Mouse (Mus musculus): Measurements from ENCODE around the gene Foxp1. TPM values are rescaled to one million over a fixed set of nuclear protein-coding genes. Genes with fewer than 3 reads are reported as not detected.

Gene Foxp1
- polyA plus RNA-seq, 2 experiments, result 7.9 to 10.6 TPM

- Histone ChIP-seq H3K9me3 (ENCODE audit: control insufficient read depth, low read length) (no peaks in the 10 kb centered on the region), H3K36me3 (replicated peaks; ENCODE audit: control insufficient read depth, insufficient read depth, low read depth) (no peaks in the 10 kb centered on the region), H3K9ac (replicated peaks) (no peak overlapping the region), H3K4me2 (ENCODE audit: low read depth) (no peak overlapping the region), H3K4me3 (ENCODE audit: insufficient read depth in 1 of 2, low read depth in 2 of 2, low read length in 2 of 2) (no peak overlapping the region), H3K4me1 (replicated peaks; ENCODE audit: control insufficient read depth in 2 of 2, insufficient read depth in 2 of 2, low read length in 1 of 2) (peaks cover 5 to 30% of the 10 kb centered on the region in 2 experiments), H3K27me3 (ENCODE audit: control insufficient read depth, insufficient read depth, low read length) (no peaks in the 10 kb centered on the region), H3K27ac (no peak overlapping the region)
- TF ChIP-seq CTCF (IDR thresholded peaks at IDR 0.05; ENCODE audit: low read depth), result no peak
- no peak for TF ChIP-seq EP300 (IDR thresholded peaks at IDR 0.05; ENCODE audit: low read depth)
- 58% methylated on average over 10 of the region's 10 CpGs for WGBS (ENCODE audit: insufficient replicate concordance)
- ATAC-seq (ENCODE audit: insufficient read depth) (no peak), DNase-seq (ENCODE audit: low read depth in 3 of 3, low spot score in 3 of 3) (no peak)
Observed at GRCm38 (mm10) chr6:99489423-99489822, 33.1 kb downstream of the Foxp1 start.

GRCm38 (mm10) chr6:99485884-99486640 lies 36.5 kb downstream of the Foxp1 start:
- no peak overlapping the region for H3K4me3 ChIP-seq (ENCODE audit: insufficient read depth in 1 of 2, low read depth in 2 of 2, low read length in 2 of 2)
- H3K27me3 ChIP-seq (ENCODE audit: control insufficient read depth, insufficient read depth, low read length), result no peaks in the 10 kb centered on the region
- no peaks in the 10 kb centered on the region for H3K36me3 ChIP-seq (replicated peaks; ENCODE audit: control insufficient read depth, insufficient read depth, low read depth)
- H3K4me1 ChIP-seq (replicated peaks; ENCODE audit: control insufficient read depth in 2 of 2, insufficient read depth in 2 of 2, low read length in 1 of 2), result peaks cover 0 to 22% of the 10 kb centered on the region in 2 experiments; a peak in 2 of 4 replicates
- H3K9me3 ChIP-seq (ENCODE audit: control insufficient read depth, low read length), result no peaks in the 10 kb centered on the region
- TF ChIP-seq CTCF (IDR thresholded peaks at IDR 0.05; ENCODE audit: low read depth), result peak; percentile 28; the same call in 1 of the 2 replicates
- TF ChIP-seq EP300 (IDR thresholded peaks at IDR 0.05; ENCODE audit: low read depth), result no peak
- DNase-seq (ENCODE audit: low read depth in 3 of 3, low spot score in 3 of 3), result no peak
- H3K9ac ChIP-seq (replicated peaks), result no peak overlapping the region
- no peak overlapping the region for H3K27ac ChIP-seq
- no peak for ATAC-seq (ENCODE audit: insufficient read depth)
- H3K4me2 ChIP-seq (ENCODE audit: low read depth), result no peak overlapping the region
- WGBS (ENCODE audit: insufficient replicate concordance), result 54% methylated on average over 12 of the region's 12 CpGs

DNA sequence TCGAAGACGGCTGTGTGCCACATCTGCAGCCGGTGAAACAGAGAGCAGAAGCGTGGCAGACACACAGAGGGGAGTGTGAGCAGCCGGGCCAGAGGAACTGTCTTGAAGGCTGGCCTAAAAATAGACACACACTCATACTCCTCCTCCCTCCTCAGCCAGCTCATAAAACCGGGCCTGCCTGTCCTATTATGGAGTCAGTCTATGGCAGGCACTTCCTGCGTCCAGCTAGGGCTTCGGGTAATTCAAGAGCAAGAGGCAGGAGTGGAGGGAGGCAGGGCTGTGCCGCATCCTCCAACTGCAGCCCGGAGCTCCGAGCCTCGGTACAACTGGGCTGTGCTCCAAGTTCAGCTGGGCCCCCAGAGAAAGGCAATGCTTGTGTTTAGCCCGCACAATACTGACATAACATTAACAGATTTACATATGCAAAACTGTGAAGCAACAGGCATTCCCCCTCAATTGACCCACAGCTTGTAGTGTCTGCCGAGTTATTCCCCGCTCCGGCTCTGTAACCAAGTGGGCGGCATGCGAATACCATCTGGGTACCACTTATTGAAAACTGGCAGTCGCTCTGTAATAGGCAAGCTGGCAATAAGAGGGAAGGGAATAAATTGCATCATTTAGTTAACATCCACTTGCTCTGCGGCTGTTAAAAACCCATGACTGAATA lies 37.2 kb downstream of the Foxp1 start:
- TF ChIP-seq EP300 (IDR thresholded peaks at IDR 0.05; ENCODE audit: low read depth), result no peak
- no peak for TF ChIP-seq CTCF (IDR thresholded peaks at IDR 0.05; ENCODE audit: low read depth)
- WGBS (ENCODE audit: insufficient replicate concordance), result 35% methylated on average over 20 of the region's 20 CpGs
- peak; percentile 45 for ATAC-seq (ENCODE audit: insufficient read depth)

GRCm38 (mm10) chr6:99484884-99485216 lies 37.7 kb downstream of the Foxp1 start:
- no peak overlapping the region for H3K9ac ChIP-seq (replicated peaks)
- no peak overlapping the region for H3K27ac ChIP-seq
- H3K9me3 ChIP-seq (ENCODE audit: control insufficient read depth, low read length), result no peaks in the 10 kb centered on the region
- DNase-seq (ENCODE audit: low read depth in 3 of 3, low spot score in 3 of 3) (no peak), ATAC-seq (ENCODE audit: insufficient read depth) (no peak)
- peak overlapping the region; percentile 33 for H3K4me2 ChIP-seq (ENCODE audit: low read depth)
- WGBS (ENCODE audit: insufficient replicate concordance), result 27% methylated on average over 8 of the region's 8 CpGs
- H3K4me3 ChIP-seq (ENCODE audit: insufficient read depth in 1 of 2, low read depth in 2 of 2, low read length in 2 of 2), result peak overlapping the region in 1 of 2 experiments; percentile 1; a peak in 1 of 4 replicates
- no peak for TF ChIP-seq CTCF (IDR thresholded peaks at IDR 0.05; ENCODE audit: low read depth)
- no peak for TF ChIP-seq EP300 (IDR thresholded peaks at IDR 0.05; ENCODE audit: low read depth)
- peaks cover 0 to 15% of the 10 kb centered on the region in 2 experiments; a peak in 2 of 4 replicates for H3K4me1 ChIP-seq (replicated peaks; ENCODE audit: control insufficient read depth in 2 of 2, insufficient read depth in 2 of 2, low read length in 1 of 2)
- no peaks in the 10 kb centered on the region for H3K36me3 ChIP-seq (replicated peaks; ENCODE audit: control insufficient read depth, insufficient read depth, low read depth)
- no peaks in the 10 kb centered on the region for H3K27me3 ChIP-seq (ENCODE audit: control insufficient read depth, insufficient read depth, low read length)

More for the DNA sequence above, 37.2 kb downstream of the Foxp1 start:
- Histone ChIP-seq H3K27ac (no peak overlapping the region), H3K4me3 (ENCODE audit: insufficient read depth in 1 of 2, low read depth in 2 of 2, low read length in 2 of 2) (peak overlapping the region in 1 of 2 experiments; percentile 1; a peak in 1 of 4 replicates), H3K9me3 (ENCODE audit: control insufficient read depth, low read length) (no peaks in the 10 kb centered on the region), H3K4me1 (replicated peaks; ENCODE audit: control insufficient read depth in 2 of 2, insufficient read depth in 2 of 2, low read length in 1 of 2) (peaks cover 0 to 17% of the 10 kb centered on the region in 2 experiments; a peak in 2 of 4 replicates), H3K27me3 (ENCODE audit: control insufficient read depth, insufficient read depth, low read length) (no peaks in the 10 kb centered on the region), H3K4me2 (ENCODE audit: low read depth) (peak overlapping the region; percentile 33), H3K36me3 (replicated peaks; ENCODE audit: control insufficient read depth, insufficient read depth, low read depth) (no peaks in the 10 kb centered on the region), H3K9ac (replicated peaks) (no peak overlapping the region)
- DNase-seq (ENCODE audit: low read depth in 3 of 3, low spot score in 3 of 3), result no peak

DNA sequence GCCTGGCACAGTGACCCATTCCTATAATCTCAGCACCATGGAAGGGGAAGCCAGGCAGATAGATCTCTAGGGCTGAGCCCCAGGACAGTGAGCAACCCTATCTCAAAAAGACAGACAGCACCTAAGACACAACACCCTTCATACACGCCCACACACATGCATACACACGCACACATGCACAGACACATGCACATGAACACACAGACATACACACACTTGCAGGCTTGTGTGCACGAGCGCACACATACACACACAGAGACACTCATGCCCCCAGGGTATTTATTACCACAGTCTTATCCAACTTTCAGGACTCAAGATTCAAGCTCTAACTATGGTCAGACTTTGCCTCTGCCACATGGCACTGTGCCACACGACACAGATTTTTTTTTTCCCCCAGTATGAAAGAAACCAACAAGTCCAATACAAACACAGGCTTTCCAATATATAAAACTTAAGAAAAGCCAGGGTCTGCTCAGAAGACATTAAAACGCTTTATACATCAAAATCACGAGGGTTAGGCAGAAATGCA lies 38.3 kb downstream of the Foxp1 start:
- ATAC-seq (ENCODE audit: insufficient read depth) (no peak), DNase-seq (ENCODE audit: low read depth in 3 of 3, low spot score in 3 of 3) (no peak)

More for the DNA sequence above, 38.3 kb downstream of the Foxp1 start:
- Histone ChIP-seq H3K9ac (replicated peaks) (no peak overlapping the region), H3K27ac (no peak overlapping the region), H3K36me3 (replicated peaks; ENCODE audit: control insufficient read depth, insufficient read depth, low read depth) (no peaks in the 10 kb centered on the region), H3K4me3 (ENCODE audit: insufficient read depth in 1 of 2, low read depth in 2 of 2, low read length in 2 of 2) (no peak overlapping the region), H3K4me2 (ENCODE audit: low read depth) (no peak overlapping the region), H3K4me1 (replicated peaks; ENCODE audit: control insufficient read depth in 2 of 2, insufficient read depth in 2 of 2, low read length in 1 of 2) (peaks cover 0 to 15% of the 10 kb centered on the region in 2 experiments; a peak in 2 of 4 replicates), H3K9me3 (ENCODE audit: control insufficient read depth, low read length) (no peaks in the 10 kb centered on the region), H3K27me3 (ENCODE audit: control insufficient read depth, insufficient read depth, low read length) (no peaks in the 10 kb centered on the region)
- TF ChIP-seq EP300 (IDR thresholded peaks at IDR 0.05; ENCODE audit: low read depth) (no peak), CTCF (IDR thresholded peaks at IDR 0.05; ENCODE audit: low read depth) (no peak)
- 60% methylated on average over 7 of the region's 7 CpGs for WGBS (ENCODE audit: insufficient replicate concordance)
